Mouse (Mus musculus) urinary bladder, postnatal 4 days (tissue): ENCODE results near the gene Asic2.
"Not testable (repeated sequence)": the region's sequence is repeated elsewhere in the genome, so short reads cannot be mapped to it uniquely, and the experiment has no call there.

Experiments
- DNase-seq, 2 experiments: peaks; one replicate each; pipeline ENCODE4 v3.0.0; 2021 to 2022; ENCODE audit warnings: low spot score in 2 of 2

Asic2 gene

DNA sequence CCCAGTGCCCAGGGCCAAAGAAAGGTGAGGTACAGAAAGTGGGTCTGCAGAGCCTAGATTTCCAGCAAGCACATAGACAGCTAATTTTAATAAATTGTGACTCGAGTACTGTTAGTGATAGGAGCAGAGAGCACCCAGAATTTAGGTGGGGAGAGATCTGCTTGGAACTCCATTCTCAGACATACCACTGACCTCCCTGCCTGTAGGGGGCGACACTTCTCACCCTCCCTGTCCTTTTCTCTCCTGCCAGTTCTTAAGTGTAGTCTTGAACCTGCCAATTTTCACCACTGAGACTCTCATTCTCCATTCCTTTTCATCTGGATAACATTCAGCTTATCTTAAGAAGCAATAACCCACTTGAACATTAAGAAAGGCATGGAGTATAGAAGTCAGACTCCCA is 636.3 kb downstream of the Asic2 start:
- DNase-seq, result no peak

DNA sequence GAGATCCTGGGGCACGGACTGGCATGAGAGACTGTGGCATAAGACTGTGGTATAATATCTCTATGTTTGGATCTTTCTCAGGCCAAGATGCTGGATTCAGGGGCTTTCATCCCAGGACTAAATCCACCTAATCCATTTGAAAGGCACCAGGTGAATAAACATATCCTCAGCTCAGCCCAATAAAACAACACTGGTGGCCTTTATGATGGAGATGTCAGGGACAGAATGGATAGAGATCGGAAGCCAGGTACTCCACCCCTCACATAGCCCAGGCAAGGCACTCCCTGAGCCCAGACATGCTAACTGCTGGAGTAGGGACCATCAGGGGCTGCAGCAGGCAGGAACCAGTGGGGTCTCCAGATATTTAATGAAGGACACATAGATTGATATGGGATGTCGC is 637.3 kb downstream of the Asic2 start:
- no peak for DNase-seq

DNA sequence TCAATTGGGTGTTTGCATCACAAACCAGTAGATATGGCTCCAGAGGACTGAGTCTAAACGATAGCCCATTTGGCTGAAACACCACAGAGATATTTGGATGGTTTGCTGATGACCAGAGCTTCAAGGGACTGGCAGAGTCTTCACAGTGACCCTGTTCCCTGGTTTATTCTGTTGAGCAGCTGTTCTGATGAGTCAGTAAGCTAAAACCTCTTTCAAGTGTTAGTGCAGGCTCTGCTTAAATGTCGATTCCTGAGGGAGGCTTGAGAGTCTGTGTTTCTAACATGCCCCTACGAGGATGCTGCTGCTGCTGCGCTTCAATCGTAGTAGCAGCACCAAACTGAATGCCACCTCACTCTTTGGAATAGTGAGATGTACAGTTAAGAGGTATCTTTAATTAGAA is 640.2 kb downstream of the Asic2 start:
- no peak for DNase-seq

DNA sequence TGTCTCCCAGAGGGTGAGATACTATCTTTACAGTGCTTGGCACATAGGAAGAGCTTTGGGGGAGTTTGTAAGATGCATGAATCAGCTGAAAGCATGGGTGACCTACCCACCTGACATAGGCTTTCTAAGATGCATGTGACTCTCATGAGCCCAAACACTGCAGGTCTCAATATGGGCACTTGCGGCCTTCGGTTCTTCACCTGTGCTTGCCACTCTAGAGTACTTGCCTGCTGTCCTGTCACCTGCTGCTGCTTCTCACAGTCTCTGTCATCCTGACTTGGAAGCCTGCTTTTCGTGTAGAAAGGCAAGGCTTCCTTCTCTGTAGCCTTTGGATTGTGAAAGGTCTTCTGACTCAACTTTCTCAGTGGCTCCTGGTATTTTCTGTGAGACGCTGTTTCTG is 645.1 kb downstream of the Asic2 start:
- no peak for DNase-seq

DNA sequence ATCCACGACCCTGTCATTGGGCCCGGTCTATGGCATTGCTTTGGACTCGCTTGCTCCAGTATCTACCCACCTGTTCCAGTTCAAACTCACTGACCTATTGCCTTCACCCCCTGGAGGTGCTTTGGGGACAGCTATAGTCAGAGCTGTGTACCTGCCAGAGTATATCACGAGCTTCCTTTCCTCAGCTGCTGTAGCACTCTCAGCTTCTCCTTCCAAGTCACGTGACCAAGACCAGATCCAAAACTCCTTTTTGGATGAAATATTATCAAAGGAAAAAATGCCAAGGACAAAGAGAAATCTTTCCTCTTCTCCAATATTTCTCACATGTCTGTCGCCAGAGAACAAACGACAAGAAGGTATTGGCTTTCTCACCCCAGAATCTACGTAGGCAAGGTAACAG is 645.8 kb downstream of the Asic2 start:
- DNase-seq, result no peak

DNA sequence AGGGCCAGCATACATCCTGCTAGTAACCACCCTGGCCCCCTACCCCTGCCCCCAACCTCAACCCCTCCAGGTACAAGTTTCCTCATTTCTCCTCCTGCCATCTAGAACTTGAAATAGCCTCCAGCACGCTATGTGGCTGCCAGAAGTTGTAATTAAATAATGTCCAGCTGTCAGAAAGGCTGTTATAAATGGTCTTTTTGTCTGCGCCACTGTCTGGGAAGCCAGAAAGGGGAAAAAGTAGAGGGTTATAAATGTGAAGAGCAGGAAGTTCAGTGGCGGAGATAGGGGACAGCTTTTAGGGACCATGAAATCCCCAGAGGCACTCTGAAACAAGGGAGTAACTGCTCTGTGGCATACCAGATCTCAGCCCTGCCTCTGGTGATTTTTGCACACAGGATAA is 678.2 kb downstream of the Asic2 start:
- DNase-seq, result no peak

DNA sequence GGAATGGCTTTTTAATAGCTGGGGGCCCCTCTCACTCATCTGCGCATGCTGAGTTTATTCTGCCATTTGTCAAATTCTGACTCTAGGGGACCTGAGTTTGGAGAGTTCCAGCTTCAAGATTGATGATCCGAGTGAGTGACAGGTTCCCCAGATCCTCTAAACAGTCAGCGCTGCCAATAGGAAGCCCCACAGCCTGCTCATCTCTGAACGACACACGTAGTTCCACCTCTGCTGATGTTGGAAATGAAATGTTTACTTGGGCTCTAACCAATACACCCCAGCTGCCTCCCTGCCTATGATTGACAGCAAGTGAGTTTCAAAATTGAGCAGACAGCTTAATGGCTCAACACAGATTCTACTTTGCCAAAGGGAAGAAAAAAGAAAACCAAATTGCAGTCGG is 685.1 kb downstream of the Asic2 start:
- DNase-seq, result no peak

DNA sequence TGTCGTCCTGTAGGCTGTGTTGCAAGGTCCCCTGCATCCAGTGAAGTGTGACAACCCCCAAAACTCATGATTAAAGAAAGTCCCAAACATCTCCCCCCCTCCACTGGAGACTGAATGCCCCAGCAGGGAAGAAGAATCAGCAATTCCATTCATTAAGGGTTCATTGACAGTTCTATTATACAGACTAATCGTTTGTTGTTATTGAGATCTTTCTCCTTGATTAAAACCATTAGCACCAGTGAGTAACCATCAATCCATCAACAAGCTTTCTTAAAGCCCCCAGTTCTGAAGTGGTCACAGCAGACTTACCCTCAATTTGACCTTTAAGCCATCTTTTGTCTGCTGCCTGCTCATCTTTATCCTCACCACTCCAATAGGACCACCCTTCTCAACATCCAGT is 688.2 kb downstream of the Asic2 start:
- DNase-seq, result no peak

DNA sequence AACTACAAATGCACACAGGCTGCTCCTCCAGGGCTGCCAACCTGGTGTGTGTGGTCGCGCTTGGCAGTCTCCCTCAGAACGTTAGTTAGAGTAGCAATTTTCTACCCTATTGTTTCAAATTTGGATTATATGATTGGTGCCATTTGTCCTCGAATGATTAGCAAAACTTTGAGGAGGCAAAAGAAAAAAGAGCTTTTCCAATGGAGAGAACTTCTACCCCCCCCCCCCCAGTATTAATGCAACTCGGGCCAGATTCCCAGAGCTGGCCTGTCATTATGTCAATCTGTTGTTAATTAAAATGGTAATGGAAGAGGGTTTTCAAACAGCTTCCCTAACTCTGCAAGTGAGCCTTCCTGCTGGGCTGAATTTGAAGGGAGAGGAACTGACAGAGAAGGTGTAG is 690.9 kb downstream of the Asic2 start:
- DNase-seq, result no peak

DNA sequence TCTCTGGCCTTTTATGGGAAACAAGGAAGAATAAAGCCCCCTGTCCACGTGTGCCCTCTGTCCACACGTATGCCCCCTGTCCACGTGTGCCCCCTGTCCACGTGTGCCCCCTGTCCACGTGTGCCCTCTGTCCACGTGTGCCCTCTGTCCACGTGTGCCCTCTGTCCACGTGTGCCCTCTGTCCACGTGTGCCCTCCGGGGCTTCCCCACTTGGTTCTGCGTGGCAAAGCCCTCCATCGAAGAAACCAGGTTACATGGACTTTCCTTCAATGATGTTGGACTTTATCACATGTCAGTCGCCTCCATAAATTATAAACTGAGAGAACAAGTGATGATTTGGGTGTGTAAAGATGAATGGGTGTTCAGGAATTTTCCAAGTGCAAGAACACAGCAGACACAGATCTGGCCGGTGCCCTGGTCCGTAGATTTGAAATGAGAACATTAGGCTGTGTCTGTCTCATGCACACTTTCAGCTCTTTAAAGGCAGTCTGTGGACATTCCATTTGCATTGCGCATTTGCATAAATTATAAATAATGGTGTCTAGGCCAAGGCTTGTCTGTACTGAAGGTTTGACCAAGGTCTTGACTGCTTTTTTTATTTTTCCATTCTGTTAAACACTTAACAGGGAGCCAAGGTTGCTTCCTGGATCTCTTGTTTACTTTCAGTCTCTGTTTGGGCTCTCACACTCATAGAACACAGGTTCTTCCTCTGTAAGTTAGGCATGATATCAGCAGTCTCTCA is 695.4 kb downstream of the Asic2 start:
- no peak for DNase-seq

DNA sequence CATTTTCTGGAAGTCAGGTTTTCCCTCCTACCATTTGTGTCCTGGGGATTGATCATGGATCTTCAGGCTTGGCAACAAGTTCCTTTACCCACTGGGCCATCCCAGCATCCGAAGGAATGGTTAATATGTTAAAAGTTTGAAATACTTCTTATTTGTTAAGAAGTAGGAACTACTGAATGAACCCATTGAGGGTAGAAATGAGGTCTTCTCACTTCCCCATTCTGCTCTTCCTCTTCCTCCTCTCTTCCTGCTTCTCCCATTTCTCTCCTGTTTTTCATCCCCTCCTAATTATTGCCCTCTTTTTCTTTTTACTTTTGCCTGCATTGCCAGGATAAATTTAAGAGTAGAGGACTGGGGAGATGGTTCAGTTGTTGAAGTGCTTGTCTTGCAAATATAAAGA is 696.8 kb downstream of the Asic2 start:
- no peak for DNase-seq

DNA sequence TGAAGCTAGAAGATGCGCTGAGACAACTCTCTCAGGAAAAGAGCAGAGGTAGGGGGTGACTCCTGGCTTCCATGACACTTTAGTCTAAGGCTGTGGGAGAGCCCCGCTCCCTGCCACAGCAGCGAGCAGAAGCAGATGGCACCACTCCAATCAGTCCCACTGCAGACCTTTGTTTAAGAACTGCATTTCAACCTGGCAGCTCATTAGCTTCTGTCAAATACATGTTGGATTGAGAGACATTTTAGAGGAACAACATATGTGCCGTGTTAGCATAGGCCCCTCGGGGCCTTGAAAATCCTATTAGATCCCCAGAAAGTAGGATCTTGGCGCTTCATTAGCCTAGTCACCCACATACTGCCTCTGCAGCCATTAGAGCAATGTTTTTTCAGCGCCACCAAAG is 697.7 kb downstream of the Asic2 start:
- no peak for DNase-seq

DNA sequence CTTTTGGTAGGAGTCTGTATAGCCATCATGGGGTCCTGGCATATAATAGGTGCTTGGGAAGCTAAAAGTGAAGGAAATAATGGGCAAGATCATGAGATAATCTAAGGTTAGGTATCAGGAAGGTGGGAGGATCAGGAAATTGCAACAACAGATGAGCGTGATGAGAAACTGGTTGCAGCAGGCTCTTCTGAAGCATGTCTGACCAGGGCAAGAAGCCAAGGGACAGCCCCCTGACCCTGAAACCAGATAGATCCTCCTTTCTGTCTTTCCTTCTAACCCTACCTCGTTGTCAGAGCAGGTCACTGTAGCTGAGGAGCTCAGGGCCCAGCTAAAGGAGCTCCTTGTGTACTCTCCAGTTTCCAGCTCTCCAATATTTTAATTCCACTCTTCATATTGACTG is 704.5 kb downstream of the Asic2 start:
- DNase-seq, result no peak

DNA sequence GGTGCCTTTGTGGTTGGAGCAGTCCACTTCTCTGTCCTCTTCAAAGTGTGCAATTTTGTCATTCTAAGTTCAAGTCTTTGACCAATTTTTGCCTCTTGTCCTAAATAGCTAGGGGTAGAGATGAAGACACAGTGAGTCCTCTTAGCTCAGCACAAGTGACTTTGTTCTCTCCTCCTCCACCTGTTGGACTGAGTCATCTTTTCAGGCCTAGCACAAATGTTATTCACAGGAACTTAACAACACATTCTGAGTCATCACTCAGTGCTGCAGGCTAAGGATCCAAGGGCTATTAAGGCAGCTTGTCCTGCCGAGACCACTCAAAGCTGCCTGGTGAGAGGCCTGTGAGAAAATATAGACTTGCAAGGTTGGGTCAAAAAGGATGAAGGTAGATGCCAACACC is 705.1 kb downstream of the Asic2 start:
- DNase-seq, result no peak

DNA sequence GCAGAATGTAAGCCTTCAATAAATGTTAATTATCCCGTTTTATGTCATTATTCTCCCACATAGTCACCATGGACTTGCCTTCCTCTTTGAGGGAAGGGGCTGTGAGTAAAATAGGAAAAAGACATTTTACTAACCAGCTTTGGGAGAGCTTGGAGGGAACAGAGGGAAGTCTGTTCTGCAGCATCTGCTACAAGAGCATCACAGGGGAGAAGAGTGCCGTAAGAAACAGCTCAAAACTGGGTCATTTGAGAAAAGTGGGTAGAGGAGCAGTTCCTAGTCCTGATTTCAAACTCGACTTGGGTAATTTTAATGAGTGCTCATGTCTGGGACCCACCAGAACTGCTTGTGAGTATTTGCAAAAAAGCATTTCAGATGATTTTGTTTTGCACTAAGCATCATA is 707.0 kb downstream of the Asic2 start:
- DNase-seq, result no peak

DNA sequence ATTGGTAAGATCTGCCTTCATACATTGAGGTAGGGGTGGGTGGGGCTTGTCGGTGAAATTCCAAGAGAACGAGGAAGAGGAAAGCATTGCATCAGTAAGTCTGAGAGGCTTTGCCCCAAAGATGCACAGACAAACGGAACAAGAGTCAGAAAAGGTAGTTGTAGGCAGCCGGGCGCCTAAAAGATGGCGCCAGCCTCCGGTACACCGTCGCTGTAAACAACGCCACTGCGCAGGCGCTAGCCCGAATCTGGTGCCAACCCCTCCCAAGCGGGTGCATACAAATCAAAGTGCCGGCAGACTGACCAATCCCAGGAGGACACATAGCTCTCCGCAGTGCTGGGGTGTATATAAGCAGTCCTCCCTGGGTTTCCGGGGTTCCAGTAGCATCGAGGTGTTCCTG is 727.1 kb downstream of the Asic2 start:
- DNase-seq, result not testable (repeated sequence)

DNA sequence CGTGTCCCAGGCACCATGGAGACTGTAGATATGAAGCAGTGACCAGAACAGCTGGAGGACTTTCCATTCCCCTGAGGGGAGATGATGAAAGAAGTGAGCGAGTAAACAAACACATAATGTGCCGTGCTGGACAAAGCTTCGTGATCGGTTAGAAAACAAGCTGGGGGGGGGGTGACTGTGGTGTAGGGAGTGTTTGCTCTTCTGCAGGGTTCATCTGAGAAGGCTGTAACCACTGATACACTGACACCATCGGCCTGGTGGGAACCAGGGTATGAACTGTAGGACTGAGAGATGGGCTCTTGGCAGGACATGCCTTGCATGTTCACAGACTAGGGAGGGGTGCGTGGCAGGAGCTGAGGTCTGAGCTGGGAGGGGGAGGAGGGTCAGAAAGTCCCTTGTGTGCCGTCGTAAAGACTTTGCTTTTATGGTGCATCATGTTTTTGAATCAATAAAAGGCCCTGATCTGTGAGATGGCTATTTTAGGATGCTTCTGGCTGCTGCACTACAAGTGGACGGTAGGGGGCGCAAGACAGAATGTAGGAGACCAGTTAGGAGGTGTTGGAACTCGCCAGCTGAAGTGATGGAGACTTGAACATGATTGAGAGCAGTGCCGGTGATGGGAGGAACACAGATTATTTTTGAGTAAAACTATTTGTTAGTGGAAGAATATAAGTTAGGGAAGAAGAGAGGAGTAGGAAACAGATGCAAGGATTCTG is 728.1 kb downstream of the Asic2 start:
- no peak for DNase-seq

DNA sequence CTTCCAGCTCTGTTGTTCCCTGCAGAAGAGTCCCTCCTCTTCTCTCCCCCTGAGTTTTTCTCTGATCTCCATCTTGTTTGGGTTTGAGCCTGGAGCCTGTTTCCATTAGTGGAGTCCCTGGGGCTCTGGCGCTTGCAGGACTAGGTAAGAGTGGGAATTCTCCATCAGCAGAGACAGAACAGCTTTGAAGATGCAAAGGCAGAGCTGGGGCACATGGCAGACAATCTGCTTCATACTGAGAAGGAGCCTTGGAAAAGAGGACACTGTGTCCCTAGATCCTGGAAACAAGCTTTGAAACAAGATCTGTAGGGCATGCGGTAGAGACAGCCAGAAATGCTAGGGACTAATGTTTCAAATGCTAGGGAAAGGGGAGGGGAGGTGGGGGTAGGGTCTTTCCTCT is 729.2 kb downstream of the Asic2 start:
- no peak for DNase-seq

DNA sequence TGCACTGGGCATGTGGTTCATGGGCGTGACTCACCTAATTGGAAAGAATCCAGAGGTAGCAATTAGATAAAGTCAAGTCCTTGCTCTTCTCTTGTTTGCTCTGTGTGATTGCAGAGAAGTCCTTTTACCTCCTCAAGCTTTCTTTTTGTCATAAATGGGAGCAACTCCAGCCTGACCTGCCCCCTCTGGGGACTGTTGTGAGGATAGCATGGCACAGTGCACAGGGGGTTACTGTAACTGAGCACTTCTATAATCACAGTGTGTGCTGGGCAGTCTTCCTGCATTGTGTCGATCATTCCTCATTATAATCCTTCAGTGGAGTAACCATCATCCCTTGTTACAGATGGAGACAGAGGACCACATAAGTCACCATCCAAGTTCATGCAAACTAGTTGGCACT is 732.2 kb downstream of the Asic2 start:
- no peak for DNase-seq

DNA sequence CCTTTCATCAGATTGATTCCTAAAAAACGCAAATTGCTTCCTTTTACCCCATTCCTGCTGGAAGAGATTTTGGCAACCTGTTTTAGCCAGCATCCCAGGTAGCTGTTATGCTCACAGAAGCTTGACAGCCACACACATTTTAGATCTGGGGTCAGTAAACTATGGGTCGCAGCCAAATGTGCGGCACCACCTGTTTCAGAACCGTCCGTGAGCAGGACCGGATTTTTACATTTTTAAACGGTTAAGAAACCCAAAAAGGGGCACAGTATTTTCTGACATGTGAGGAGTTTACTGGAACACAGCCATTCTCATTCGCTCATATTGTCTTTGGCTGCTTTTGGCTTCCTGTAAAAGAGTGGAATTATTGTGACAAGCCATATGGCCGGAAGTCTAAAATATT is 744.9 kb downstream of the Asic2 start:
- DNase-seq, result no peak

DNA sequence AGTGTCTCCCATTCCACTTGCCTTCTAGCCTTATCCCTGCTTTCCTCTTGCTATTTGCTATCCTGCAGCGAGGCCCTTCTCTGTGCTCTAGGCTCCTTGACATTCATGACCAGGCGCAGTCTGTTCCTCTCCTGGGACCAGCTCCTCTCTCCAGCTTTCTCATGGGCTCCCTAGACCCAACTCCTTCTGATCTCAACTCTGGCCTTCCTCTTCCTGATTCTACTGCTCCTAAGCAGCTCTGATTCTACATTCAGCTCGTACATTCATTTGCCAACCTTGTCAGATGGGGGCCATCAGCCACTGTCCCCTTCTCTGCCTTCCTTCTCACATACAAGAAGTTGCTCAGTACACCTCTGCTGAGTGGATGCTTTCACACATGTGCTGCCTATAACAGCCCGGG is 747.5 kb downstream of the Asic2 start:
- DNase-seq, result no peak

DNA sequence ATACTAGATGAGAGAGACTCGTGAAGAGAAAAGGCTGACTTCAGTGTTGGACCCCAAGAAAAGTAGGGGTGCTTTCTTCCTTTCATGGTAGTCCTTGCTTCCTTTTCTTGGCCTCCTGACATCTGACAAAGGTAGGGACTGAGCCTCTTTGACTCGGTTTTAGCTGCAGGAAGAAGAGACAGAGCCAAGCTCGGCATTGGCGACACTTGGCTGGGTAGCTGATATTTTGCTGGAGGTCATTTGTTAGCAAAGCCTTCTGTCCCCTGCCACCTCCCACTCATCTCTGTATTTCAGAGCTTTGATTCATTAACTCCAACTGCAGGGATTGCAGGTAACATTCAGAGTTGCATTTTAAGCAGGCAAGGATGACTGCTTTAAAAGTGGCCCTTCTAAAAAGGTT is 762.8 kb downstream of the Asic2 start:
- DNase-seq, result no peak

DNA sequence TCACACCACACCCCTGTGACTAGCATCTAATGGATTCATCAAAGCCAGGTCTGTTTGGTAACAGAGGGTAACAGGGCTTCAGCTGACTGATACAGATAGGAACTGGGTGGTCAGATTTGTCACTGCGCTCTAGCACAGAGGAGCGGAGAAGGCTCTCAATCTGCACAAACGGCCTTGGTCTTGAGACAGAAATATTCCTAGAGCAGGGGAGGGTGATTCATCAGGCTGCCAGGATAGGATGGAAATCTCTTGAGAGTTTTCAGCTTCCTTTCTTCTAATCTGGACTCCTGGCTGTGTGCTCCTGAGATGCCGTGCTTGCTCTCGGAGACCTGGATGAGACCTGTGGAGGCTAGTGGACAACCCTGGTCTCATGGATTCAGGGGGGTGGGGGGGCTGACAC is 765.7 kb downstream of the Asic2 start:
- no peak for DNase-seq

DNA sequence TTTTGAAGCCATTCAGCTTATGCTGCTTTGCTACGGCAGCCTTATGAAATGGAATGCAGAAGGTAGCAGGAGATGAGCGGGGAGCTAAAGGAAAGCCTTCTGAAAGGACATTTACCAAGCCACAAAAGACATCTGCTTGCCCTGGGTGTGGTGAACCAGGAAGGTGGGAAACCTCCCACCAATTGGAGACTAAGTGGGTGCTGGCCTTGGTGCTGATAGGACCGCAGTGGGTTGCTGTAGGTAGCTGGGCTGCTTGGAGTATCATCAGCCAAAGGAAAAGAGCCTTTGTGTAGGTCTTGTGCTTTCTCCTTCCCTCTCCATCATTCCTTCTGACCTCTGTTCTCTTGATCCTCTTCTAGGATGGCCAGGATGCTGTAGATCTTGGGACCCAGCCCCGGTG is 774.4 kb downstream of the Asic2 start:
- DNase-seq, result no peak
